Mouse (Mus musculus): Measurements from ENCODE around the gene Acot13.
"Not testable (repeated sequence)": the region's sequence is repeated elsewhere in the genome, so short reads cannot be mapped to it uniquely, and the experiment has no call there.

The Acot13 gene

DNA sequence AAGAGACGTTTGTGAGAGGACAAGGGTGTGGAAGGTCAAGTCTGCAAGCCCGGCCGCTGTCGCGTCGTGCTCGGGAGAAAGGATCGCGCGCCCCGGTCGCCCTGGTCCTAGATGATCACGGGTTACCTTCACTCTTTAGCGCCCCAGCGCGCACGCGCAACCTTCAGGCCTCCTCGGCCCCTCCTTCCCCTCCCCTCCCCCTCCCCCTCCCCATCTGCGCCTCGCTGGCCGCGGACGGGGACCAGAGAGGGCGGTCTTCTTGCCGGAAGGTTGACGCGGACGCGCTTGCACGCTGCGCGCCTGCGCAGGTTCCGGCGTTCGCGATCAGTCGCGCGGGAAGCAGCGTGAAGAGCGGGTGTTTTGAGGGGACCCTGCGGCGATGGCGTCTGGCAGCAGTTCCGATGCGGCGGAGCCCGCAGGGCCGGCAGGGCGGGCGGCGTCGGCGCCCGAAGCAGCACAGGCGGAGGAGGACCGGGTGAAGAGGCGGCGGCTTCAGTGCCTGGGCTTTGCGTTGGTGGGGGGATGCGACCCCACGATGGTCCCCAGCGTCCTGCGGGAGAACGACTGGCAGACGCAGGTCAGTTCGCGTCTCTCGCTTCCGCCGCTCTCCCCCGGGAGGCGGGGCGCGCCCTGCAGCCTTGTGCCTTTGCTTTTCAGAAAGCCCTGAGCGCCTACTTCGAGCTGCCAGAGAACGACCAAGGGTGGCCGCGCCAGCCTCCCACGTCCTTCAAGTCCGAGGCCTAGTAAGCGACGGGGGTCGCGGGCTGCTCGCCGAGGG is at the start of gene Acot13, which contains the start of gene Tdp2:
Gene Acot13, minus strand, starts transcription at position 188 of the 778 bp plus-strand sequence.
Gene Tdp2, plus strand, starts transcription at position 327 of the 778 bp plus-strand sequence.
- in situ Hi-C loops (cut with MboI) = no loop called here

- in situ Hi-C loops (cut with MboI) = no loop called here
These were observed 49.4 kb upstream of the Acot13 start for GRCm38 (mm10) chr13:24880704-24881103.

- in situ Hi-C loops (cut with MboI) = no loop called here
These were observed 48.9 kb upstream of the Acot13 start for GRCm38 (mm10) chr13:24880208-24880607.

DNA sequence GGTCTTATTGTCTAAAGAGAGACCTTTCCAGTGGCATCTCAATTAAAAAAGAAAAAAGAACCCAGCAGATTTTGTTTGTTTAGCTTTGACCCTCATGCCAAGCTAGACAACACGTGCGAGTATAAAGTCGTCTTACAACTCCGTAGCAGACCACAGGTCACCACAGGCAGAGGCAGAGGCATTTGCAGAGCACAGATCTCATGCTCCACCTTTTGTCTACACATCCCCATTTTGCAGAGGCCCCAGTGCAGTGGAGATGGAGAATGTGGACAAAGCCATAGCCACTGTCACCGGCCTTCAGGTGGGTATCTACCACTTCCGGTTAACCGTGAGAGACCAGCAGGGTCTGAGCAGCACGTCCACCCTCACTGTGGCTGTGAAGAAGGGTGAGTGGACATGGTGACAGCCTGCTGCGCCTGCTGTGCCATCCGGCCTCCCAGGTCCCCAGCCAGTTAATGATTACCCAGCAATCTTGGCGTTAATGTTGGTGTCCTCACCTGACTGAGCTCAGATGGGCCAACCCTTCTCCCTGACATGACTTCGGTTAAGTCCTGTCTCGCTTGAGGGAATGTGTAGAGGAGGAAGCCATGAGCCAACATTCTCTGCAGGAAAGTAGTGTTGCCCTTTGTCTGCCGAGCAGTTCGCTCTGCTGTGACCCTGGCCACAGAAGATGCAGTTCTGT is 48.2 kb upstream of the Acot13 start:
- in situ Hi-C loops (cut with MboI) = no loop called here

GRCm38 (mm10) chr13:24868233-24868632 is 36.9 kb upstream of the Acot13 start:
- in situ Hi-C loops (cut with MboI) = no loop called here

GRCm38 (mm10) chr13:24867789-24868188 is 36.4 kb upstream of the Acot13 start:
- in situ Hi-C loops (cut with MboI) = no loop called here

GRCm38 (mm10) chr13:24866430-24867402 is 35.4 kb upstream of the Acot13 start:
- in situ Hi-C loops (cut with MboI) = no loop called here

- in situ Hi-C loops (cut with MboI) = no loop called here
These were observed 31.2 kb upstream of the Acot13 start for GRCm38 (mm10) chr13:24862520-24862919.

GRCm38 (mm10) chr13:24862021-24862420 is 30.7 kb upstream of the Acot13 start:
- in situ Hi-C loops (cut with MboI) = no loop called here

DNA sequence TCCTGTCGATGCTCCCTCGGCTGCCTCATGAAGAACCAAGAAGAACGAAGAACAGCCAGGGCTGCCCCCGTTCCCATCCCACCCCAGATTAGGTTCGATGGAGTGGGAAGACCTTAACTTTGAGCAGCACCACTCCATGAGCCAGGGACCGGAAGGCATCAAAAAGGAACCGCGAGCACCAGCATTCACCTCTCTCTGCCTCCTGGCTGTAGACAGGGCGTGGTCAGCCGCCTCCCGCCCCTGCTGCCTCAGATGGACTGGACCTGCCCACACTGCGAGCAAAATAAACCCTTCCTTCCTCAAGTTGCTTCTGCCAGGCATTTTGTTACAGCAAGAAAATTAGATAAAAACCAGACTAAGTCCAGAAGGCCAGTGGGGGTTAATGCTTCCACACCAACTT is 29.7 kb upstream of the Acot13 start:
- in situ Hi-C loops (cut with MboI) = no loop called here

- in situ Hi-C loops (cut with MboI) = no loop called here
These were observed 27.8 kb upstream of the Acot13 start for GRCm38 (mm10) chr13:24859115-24859514.

DNA sequence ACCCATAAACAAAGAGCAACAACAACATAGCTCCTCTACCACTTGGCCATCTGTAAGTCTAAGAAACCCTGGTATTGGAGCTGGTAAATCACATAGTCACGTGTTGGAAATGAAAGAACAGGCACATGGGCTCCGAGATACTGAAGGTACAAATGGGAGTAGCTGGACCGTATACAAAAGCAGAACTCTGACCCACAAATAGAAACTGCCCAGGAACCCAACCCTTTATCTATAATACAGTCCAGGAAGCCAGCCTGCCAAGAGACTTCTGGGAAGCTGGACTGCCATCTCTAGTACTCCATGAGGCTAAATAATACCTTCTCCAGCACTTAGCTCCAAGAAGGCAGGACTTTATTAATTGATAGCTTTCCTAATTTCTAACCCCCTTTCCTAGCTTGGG is 21.2 kb upstream of the Acot13 start:
- in situ Hi-C loops (cut with MboI) = no loop called here

GRCm38 (mm10) chr13:24851989-24852388 is 20.6 kb upstream of the Acot13 start:
- in situ Hi-C loops (cut with MboI) = no loop called here

DNA sequence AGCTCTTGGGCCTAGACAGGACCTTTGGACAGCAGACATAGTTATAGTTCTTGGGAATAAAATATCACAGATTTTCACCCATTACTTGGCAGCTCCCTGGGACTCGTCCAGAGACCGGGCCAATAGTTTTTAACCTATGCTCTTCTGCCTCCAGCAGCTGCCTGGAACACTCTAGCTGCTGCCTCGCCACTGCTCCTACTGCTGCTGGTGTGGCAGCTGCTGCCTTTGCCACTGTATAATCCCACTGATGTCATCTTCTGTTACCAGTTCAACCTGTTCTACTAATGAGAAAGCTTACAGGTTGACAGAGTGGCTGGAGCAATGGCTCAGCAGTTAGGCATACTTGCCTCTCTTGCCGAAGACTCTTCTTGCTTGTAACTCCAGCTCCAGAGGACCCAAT is 18.0 kb upstream of the Acot13 start:
- in situ Hi-C loops (cut with MboI) = no loop called here

DNA sequence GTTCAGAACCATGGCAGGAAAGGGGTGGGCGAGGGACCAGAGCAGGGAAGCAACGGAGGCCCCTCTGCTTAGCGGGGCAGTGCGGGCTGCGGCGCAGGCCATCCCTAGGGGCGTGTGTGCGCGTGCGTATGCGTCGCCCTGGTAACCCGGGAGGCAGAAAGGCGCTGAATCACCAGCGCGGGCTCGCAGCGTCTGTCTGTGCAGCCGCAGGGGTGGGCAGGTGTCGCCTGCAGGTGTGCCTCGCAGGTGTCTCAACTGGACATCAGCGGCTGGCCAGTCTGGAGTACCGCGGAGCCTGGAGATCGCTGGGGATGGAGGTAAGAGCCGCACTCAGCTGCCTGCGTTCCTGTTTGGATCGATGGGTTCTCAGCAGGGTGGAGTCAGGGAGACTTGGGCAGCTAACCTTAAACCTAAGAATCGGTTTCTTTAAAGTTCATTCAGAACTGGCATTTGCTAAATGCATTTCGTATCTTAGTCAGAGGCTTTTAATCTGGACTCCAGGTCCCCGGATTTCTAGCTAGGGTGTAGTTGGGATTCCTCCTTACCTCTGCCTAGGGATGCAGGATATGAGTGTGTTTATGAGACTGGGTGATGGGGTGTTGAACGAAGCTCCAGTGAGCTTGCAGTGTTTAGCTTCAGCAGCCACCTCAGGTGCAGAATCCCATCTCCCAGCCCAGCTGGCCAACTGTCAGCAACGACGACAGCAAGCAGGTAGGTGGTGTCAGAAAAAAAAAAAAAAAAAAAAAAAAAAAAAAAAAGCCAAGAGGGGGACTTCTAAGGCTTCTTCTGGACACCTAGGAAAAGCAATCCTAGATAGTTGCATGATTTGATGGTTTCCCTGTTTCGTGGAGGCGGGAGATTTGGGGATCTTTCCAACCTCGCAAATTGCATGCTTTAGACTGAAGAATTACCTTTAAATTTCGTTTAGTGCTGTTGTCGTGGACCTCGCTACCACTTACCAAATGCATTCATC is 13.9 kb upstream of the Acot13 start, which contains the start of gene D130043K22Rik:
Gene D130043K22Rik, plus strand, starts transcription at position 153 of the 973 bp plus-strand sequence.
- in situ Hi-C loops (cut with MboI) = no loop called here

- in situ Hi-C loops (cut with MboI) = no loop called here
These were observed 10.4 kb upstream of the Acot13 start for GRCm38 (mm10) chr13:24841702-24842101.

DNA sequence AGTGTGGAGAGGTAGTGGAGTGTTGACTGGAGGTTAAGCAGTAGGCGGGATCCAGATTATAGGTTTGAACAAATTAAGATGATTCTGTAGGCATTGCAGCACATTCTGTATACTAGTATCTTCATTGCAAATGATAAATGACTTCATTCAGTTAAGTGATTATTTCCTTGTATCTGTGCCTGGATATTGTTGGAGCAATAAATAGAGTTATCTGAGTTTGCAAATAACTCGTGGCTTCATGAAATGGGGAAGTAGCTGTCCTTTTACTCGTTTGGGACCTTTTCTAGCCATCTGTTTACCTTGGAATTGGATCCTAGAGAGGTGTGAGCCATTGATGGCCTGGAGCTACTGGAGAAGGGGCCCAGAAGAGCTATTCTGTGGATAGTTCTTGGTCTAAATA is 8.5 kb upstream of the Acot13 start:
- in situ Hi-C loops (cut with MboI) = no loop called here

DNA sequence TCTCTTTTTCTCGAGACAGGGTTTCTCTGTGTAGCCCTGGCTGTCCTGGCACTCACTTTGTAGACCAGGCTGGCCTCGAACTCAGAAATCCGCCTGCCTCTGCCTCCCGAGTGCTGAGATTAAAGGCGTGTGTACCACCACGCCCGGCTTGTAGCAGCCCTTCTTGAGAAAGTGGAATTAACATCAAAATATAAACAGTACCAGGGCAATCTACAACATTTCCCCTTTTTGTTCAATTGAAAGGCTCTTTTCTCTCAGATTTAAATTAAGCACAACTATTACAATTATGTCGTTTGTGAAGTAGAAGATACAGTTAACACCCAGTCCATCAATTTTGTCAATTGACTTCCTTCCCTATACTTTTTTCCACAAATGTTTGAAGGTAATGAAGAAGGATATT is 6.4 kb upstream of the Acot13 start:
- in situ Hi-C loops (cut with MboI) = not testable (repeated sequence)

- in situ Hi-C loops (cut with MboI) = no loop called here
These were observed 1.4 kb upstream of the Acot13 start for GRCm38 (mm10) chr13:24832811-24833155.

- in situ Hi-C loops (cut with MboI) = no loop called here
These were observed 931 bp upstream of the Acot13 start for GRCm38 (mm10) chr13:24832131-24832810.

All from mature B cell (primary cell).